Mouse (Mus musculus) splenic B cell, adult 2 months (primary cell): Measurements from ENCODE around the gene Gmeb1.

Experiments
- DNase-seq: peaks from one replicate; pipeline ENCODE4 v3.0.0-alpha.2; 2011; ENCODE audit warnings: low read depth, low spot score
- H3K27me3 ChIP-seq: 2 replicates; pipeline ENCODE4 v1.6.1; 2012; ENCODE audit warnings: mild to moderate bottlenecking, low read length, moderate library complexity, mixed read lengths; ENCODE audit not compliant: control insufficient read depth, poor library complexity, insufficient read depth, severe bottlenecking
- H3K36me3 ChIP-seq: 2 replicates; pipeline ENCODE4 v1.6.1; 2012; ENCODE audit warnings: mild to moderate bottlenecking, low read length, moderate library complexity, mixed read lengths; ENCODE audit not compliant: control insufficient read depth, poor library complexity, insufficient read depth, severe bottlenecking

Gene Gmeb1

GRCm38 (mm10) chr4:132216602-132217001 is 44.8 kb downstream of the Gmeb1 start:
- H3K36me3 ChIP-seq, result no peaks in the 10 kb centered on the region
- no peak for DNase-seq
- H3K27me3 ChIP-seq, result no peaks in the 10 kb centered on the region

DNA sequence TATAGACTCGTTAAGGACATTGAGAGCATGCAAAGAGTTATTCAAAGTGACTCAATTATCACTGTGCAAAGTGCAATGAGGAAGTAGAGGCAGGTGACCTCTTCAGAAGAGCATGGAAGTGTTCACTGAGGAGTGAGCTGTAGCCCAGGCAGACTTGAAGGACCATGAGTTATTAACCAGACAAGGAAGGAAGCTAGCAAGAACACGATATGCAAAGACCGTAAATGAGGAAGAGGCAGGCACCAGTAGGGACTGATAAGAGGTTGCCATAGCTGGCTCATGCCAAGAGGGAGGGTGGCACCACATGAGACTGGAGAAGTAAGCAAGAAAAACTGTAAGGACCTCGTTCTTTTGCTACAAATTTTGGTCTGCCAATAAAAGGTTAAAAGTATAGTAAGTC is 46.6 kb downstream of the Gmeb1 start:
- H3K27me3 ChIP-seq, result no peaks in the 10 kb centered on the region
- DNase-seq, result peak; percentile 68
- 0 out of 2 replicates have a peak, but pooled peaks cover 1% of the 10 kb centered on the region for H3K36me3 ChIP-seq

- peak; percentile 98 for DNase-seq
- Histone ChIP-seq H3K27me3 (no peaks in the 10 kb centered on the region), H3K36me3 (peaks cover 1% of the 10 kb centered on the region; the same call in 1 of the 2 replicates)
Observed at GRCm38 (mm10) chr4:132211953-132212734, 49.3 kb downstream of the Gmeb1 start, which contains the start of gene Ythdf2. TSS of gene Ythdf2 (minus strand) at chr4:132212303.

DNA sequence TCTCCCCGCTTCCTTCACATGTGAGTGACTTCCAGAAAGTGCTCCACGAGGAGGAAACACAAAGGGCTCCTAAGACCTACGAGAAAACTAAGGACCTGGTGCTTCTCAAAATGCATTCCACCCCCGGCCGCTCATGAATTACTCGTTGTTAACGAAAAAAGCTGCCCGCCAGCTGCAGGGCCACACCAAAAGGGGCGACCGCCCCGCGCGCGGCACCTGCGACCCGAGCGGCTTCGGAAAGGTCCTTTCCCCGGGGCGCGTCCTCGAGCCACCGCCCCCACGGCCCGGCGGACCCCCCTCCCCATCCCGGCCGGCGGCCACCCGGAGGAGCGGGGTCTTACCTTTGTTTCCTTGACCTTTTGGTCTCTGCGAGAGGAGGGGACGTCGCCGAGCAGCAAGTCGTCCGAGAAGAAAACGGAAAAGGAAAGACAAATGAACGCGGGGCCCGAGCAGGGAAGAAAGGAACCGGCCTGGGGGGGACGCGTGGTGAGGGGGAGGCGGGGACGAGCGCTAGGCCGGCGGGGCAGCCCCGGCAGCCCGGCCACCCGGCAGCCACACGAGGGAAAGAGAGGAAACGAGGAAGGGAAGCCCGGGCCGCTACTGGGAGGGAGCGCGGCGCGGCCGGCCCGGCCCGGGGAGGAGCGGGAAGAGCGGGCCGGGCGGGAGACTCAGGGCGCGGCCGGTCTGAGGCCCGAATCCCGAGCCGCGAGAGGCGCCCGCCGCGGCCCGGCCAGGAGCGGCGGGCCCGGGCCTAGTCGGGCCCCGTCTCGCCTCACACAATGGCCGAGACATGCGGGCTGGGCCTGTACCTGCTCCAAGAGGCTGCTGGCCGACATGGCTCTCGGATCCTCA is 50.1 kb downstream of the Gmeb1 start:
- DNase-seq, result peak; percentile 41
- H3K36me3 ChIP-seq, result peaks cover 1% of the 10 kb centered on the region; the same call in 1 of the 2 replicates
- H3K27me3 ChIP-seq, result no peaks in the 10 kb centered on the region

- Histone ChIP-seq H3K36me3 (peaks cover 3% of the 10 kb centered on the region; the same call in 1 of the 2 replicates), H3K27me3 (no peaks in the 10 kb centered on the region)
- DNase-seq, result no peak
Observed at GRCm38 (mm10) chr4:132210325-132210724, 51.1 kb downstream of the Gmeb1 start.

- no peak for DNase-seq
- H3K27me3 ChIP-seq, result no peaks in the 10 kb centered on the region
- peaks cover 5% of the 10 kb centered on the region; the same call in 1 of the 2 replicates for H3K36me3 ChIP-seq
Observed at GRCm38 (mm10) chr4:132209299-132209698, 52.1 kb downstream of the Gmeb1 start.

GRCm38 (mm10) chr4:132207280-132207679 is 54.1 kb downstream of the Gmeb1 start:
- DNase-seq, result peak; percentile 28
- no peaks in the 10 kb centered on the region for H3K27me3 ChIP-seq
- peaks cover 8% of the 10 kb centered on the region for H3K36me3 ChIP-seq

GRCm38 (mm10) chr4:132198771-132199170 is 62.6 kb downstream of the Gmeb1 start:
- H3K36me3 ChIP-seq, result peaks cover 6% of the 10 kb centered on the region; the same call in 1 of the 2 replicates
- H3K27me3 ChIP-seq, result no peaks in the 10 kb centered on the region
- no peak for DNase-seq

GRCm38 (mm10) chr4:132198285-132198712 is 63.1 kb downstream of the Gmeb1 start:
- DNase-seq, result peak; percentile 71
- Histone ChIP-seq H3K27me3 (no peaks in the 10 kb centered on the region), H3K36me3 (peaks cover 6% of the 10 kb centered on the region; the same call in 1 of the 2 replicates)

- H3K36me3 ChIP-seq, result 0 out of 2 replicates have a peak, but pooled peaks cover 5% of the 10 kb centered on the region
- no peaks in the 10 kb centered on the region for H3K27me3 ChIP-seq
- DNase-seq, result no peak
Observed at GRCm38 (mm10) chr4:132194975-132195374, 66.4 kb downstream of the Gmeb1 start.

DNA sequence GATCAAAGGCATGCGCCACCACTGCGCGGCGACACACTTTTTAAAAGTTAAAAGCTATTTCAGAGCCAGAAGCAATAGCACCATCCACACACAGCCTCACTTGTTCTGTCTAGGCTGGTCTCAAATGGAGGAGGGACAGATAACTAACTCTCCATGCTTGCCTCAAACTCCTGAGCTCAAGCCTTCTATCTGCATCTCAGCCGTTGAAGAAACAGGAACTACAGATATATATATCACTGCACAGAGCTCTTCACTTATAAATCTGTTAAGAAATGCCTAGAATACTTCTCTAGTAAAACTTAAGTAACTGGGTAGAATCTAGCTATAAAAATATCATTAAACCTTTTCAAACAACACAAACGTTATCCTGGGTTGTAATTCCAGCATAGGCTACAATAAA is 67.0 kb downstream of the Gmeb1 start:
- no peaks in the 10 kb centered on the region for H3K27me3 ChIP-seq
- DNase-seq, result no peak
- H3K36me3 ChIP-seq, result 0 out of 2 replicates have a peak, but pooled peaks cover 5% of the 10 kb centered on the region

DNA sequence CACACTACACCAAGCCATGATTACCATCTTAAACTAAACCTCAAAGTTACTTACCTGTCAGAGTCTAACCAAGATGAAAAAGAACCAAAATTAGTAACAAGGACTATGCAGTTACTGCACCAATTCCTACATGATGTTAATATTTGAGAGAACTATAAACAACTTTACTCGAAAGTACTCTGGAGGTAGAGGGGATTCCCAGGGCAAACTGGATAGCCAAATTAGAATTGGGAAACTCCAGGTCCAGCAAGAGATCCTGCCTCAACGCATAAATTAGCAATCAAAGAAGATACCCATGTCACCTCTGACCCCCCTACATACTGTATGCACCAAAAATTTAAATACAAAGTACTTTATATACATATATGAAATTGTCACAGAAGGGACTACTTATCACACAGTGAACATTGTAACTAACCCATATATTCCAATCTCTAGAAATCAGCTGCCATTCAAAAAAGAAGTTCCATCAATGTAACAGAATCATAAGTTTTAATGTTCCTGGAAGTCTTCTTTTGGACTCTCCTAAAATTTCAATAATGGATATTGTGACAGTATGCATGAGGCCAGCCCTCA is 73.5 kb downstream of the Gmeb1 start:
- no peak for DNase-seq
- Histone ChIP-seq H3K36me3 (peaks cover 9% of the 10 kb centered on the region; the same call in 1 of the 2 replicates), H3K27me3 (no peaks in the 10 kb centered on the region)

DNA sequence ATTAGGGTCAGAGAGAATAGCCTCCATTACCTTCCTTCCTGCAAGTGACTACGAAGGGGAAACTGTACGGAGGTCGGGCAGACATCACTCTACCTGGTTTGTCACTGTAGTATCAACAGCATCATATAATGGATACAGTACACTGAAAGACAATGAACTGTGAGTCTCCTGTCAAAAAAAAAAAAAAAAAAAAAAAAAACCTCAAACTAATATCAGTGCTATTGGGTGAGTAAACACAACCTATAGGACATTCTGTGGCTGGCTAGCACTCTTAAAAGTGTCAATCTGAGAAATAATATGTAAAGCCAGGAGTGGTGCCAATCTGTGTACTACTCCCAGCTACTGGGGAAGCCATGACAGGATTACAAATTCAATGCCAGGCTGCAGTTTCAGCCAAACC is 78.2 kb downstream of the Gmeb1 start:
- Histone ChIP-seq H3K36me3 (peaks cover 10% of the 10 kb centered on the region), H3K27me3 (no peaks in the 10 kb centered on the region)
- DNase-seq, result no peak

DNA sequence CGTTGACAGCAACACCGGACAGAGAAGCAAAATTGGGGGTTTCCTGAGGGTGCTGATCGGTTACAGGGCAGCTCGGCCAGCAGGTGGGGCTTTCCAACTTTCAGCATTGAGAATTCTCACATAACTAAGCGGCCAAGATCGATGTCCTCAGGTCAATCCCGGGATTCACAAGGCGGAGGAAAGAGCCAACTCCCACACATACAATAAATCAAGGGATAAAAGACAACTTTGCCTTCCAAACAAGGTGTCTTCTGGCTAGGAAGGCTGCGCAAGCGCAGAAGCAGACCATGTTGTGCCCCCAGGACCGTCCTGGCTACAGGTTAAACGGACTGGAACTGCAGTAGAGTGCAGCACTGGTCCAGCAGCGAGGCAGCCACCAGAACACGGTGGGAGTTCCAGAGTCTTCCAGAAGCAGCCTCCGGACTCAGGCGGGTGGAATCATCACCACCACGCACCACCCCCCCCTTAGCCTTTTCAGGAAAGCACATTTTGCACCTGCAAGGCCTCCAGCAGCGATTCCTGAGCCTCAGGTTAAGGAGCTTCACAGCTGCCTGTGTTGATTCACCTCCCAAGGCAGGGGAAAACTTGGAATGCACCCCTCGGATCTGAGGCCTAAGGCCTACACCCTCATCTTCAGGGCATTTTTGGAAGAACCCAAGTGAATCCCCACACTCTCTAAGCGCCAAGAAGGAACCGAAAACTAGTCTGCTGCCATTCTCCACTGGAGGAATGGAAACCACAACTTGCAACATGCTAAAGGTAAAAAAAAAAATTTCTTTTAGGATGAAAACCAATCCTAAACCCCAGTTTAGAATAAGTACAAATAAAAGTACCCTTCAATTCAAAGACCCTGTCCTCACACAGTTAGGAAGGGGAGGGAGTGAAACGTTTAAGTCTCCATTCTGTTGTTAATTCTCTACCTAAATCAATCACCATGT is 79.4 kb downstream of the Gmeb1 start:
- Histone ChIP-seq H3K27me3 (no peaks in the 10 kb centered on the region), H3K36me3 (peaks cover 10% of the 10 kb centered on the region; the same call in 1 of the 2 replicates)
- DNase-seq, result peak; percentile 50
